Mouse (Mus musculus) MEL (cell line): ENCODE measurements at regions not wholly inside any gene's neighbourhood (a gene's known extent, or its start where the extent isn't known, plus 50 kb on each side); places are given as distances from the start of the nearest gene placed in this dataset.
"Not testable (repeated sequence)": the region's sequence is repeated elsewhere in the genome, so short reads cannot be mapped to it uniquely, and the experiment has no call there.

Experiments
- DNase-seq: peaks from one replicate; pipeline ENCODE4 v3.0.0; 2011; ENCODE audit warnings: low read depth, low spot score
- H3K27ac ChIP-seq: 2 replicates; pipeline ENCODE4 v1.5.1; 2012; ENCODE audit warnings: low read depth, mild to moderate bottlenecking, control low read depth, low read length, moderate library complexity; ENCODE audit not compliant: control insufficient read depth
- H3K27me3 ChIP-seq, 2 experiments: fragments of 150-350 bp in 1 of 2; sonication (generic) in 1 of 2; 2 replicates each; pipeline ENCODE4 v1.6.1; 2012; ENCODE audit warnings: low read length in 2 of 2, mild to moderate bottlenecking in 2 of 2, improper control_type of control experiment in 1 of 2, moderate library complexity in 1 of 2; ENCODE audit not compliant: insufficient read depth in 2 of 2, control insufficient read depth in 1 of 2
- H3K36me3 ChIP-seq, 2 experiments: 2 replicates each; pipeline ENCODE4 v1.6.1; 2012 to 2014; ENCODE audit warnings: low read length in 2 of 2, improper control_type of control experiment in 1 of 2, inconsistent platforms in 1 of 2, mild to moderate bottlenecking in 1 of 2; ENCODE audit not compliant: insufficient read depth in 2 of 2, control insufficient read depth in 1 of 2
- H3K4me1 ChIP-seq, 2 experiments: fragments of 150-350 bp in 1 of 2; sonication (generic) in 1 of 2; 2 replicates each; pipeline ENCODE4 v1.6.1; 2012; ENCODE audit warnings: low read length in 2 of 2, improper control_type of control experiment in 1 of 2, mild to moderate bottlenecking in 1 of 2; ENCODE audit not compliant: insufficient read depth in 2 of 2, control insufficient read depth in 1 of 2
- H3K4me3 ChIP-seq, 2 experiments: fragments of 150-350 bp in 1 of 2; sonication (generic) in 1 of 2; 2 replicates each; pipeline ENCODE4 v1.5.1; 2012; ENCODE audit warnings: low read depth in 2 of 2, low read length in 2 of 2, mild to moderate bottlenecking in 2 of 2, moderate library complexity in 2 of 2, control low read depth in 1 of 2, improper control_type of control experiment in 1 of 2; ENCODE audit not compliant: control insufficient read depth in 1 of 2, insufficient read depth in 1 of 2
- H3K79me2 ChIP-seq: 2 replicates; pipeline ENCODE4 v1.6.1; 2012; ENCODE audit warnings: mild to moderate bottlenecking, low read length, moderate library complexity; ENCODE audit not compliant: control insufficient read depth, poor library complexity, insufficient read depth
- H3K9ac ChIP-seq: 2 replicates; pipeline ENCODE4 v1.6.1; 2012; ENCODE audit warnings: low read depth, mild to moderate bottlenecking, control low read depth, low read length, moderate library complexity; ENCODE audit not compliant: control insufficient read depth, poor library complexity, severe bottlenecking
- H3K9me3 ChIP-seq: fragments of 150-350 bp; sonication (generic); replicated peaks from 2 replicates; pipeline ENCODE4 v1.6.1; 2012; ENCODE audit warnings: mild to moderate bottlenecking, low read length, improper control_type of control experiment, moderate library complexity; ENCODE audit not compliant: insufficient read depth
- BHLHE40 ChIP-seq: IDR thresholded peaks from 2 replicates; pipeline ENCODE4 v1.6.1; 2012; ENCODE audit warnings: low read depth, mild to moderate bottlenecking, inconsistent platforms, low read length, improper control_type of control experiment, borderline replicate concordance
- E2F4 ChIP-seq: IDR thresholded peaks from 2 replicates; pipeline ENCODE4 v1.6.1; 2011; ENCODE audit warnings: low read depth, low read length, improper control_type of control experiment, borderline replicate concordance
- EP300 ChIP-seq, 2 experiments: IDR thresholded peaks; 2 replicates each; pipeline ENCODE4 v1.6.1; 2011; ENCODE audit warnings: improper control_type of control experiment in 2 of 2, low read length in 2 of 2, low read depth in 1 of 2, mild to moderate bottlenecking in 1 of 2
- ETS1 ChIP-seq: IDR thresholded peaks from 2 replicates; pipeline ENCODE4 v1.6.1; 2012; ENCODE audit warnings: low read depth, mild to moderate bottlenecking, inconsistent platforms, low read length, improper control_type of control experiment, moderate library complexity
- GABPA ChIP-seq: IDR thresholded peaks from 2 replicates; pipeline ENCODE4 v1.6.1; 2012; ENCODE audit warnings: low read depth, mild to moderate bottlenecking, inconsistent platforms, low read length, improper control_type of control experiment, moderate library complexity
- GATA1 ChIP-seq: IDR thresholded peaks from 2 replicates; pipeline ENCODE4 v1.6.1; 2011; ENCODE audit warnings: low read depth, low read length, improper control_type of control experiment
- JUND ChIP-seq: IDR thresholded peaks from 2 replicates; pipeline ENCODE4 v1.6.1; 2011; ENCODE audit warnings: low read depth, mild to moderate bottlenecking, improper control_type of control experiment, low read length
- KAT2A ChIP-seq: conservative IDR thresholded peaks from 2 replicates; pipeline ENCODE4 v1.6.1; 2012; ENCODE audit warnings: low read depth, low read length, improper control_type of control experiment, inconsistent platforms
- MAFK ChIP-seq: IDR thresholded peaks from 2 replicates; pipeline ENCODE4 v1.6.1; 2011; ENCODE audit warnings: low read depth, mild to moderate bottlenecking, low read length, improper control_type of control experiment, borderline replicate concordance
- MAX ChIP-seq: IDR thresholded peaks from 2 replicates; pipeline ENCODE4 v1.6.1; 2011; ENCODE audit warnings: low read length, improper control_type of control experiment
- MXI1 ChIP-seq: IDR thresholded peaks from 2 replicates; pipeline ENCODE4 v1.6.1; 2011; ENCODE audit warnings: mild to moderate bottlenecking, low read depth, low read length, improper control_type of control experiment
- MYB ChIP-seq: IDR thresholded peaks from 2 replicates; pipeline ENCODE4 v1.6.1; 2011; ENCODE audit warnings: mild to moderate bottlenecking, low read depth, low read length, improper control_type of control experiment
- MYC ChIP-seq: IDR thresholded peaks from 2 replicates; pipeline ENCODE4 v1.6.1; 2011; ENCODE audit warnings: low read depth, mild to moderate bottlenecking, low read length, improper control_type of control experiment, moderate library complexity
- POLR2A ChIP-seq, 2 experiments: IDR thresholded peaks; 2 replicates each; pipeline ENCODE4 v1.6.1; 2011 to 2012; ENCODE audit warnings: low read length in 2 of 2, mild to moderate bottlenecking in 2 of 2, control low read depth in 1 of 2, improper control_type of control experiment in 1 of 2, low read depth in 1 of 2, moderate library complexity in 1 of 2; ENCODE audit not compliant: control insufficient read depth in 1 of 2, insufficient read depth in 1 of 2, poor library complexity in 1 of 2
- RCOR1 ChIP-seq: IDR thresholded peaks from 2 replicates; pipeline ENCODE4 v1.6.1; 2012; ENCODE audit warnings: low read depth, mild to moderate bottlenecking, inconsistent platforms, low read length, improper control_type of control experiment
- SMC3 ChIP-seq: IDR thresholded peaks from 2 replicates; pipeline ENCODE4 v1.6.1; 2011; ENCODE audit warnings: low read depth, low read length, improper control_type of control experiment
- TAL1 ChIP-seq: IDR thresholded peaks from 2 replicates; pipeline ENCODE4 v1.6.1; 2012; ENCODE audit warnings: mild to moderate bottlenecking, inconsistent platforms, low read length, moderate library complexity, mixed read lengths
- TCF12 ChIP-seq: IDR thresholded peaks from 2 replicates; pipeline ENCODE4 v1.6.1; 2014; ENCODE audit warnings: low read depth, mild to moderate bottlenecking, inconsistent platforms, low read length, improper control_type of control experiment, moderate library complexity
- ZC3H11A ChIP-seq: IDR thresholded peaks from 2 replicates; pipeline ENCODE4 v1.6.1; 2012; ENCODE audit warnings: low read depth, mild to moderate bottlenecking, inconsistent platforms, low read length, improper control_type of control experiment
- ZKSCAN1 ChIP-seq: IDR thresholded peaks from 2 replicates; pipeline ENCODE4 v1.6.1; 2012; ENCODE audit warnings: low read depth, mild to moderate bottlenecking, inconsistent platforms, low read length, improper control_type of control experiment, moderate library complexity
- ZNF384 ChIP-seq: IDR thresholded peaks from 2 replicates; pipeline ENCODE4 v1.6.1; 2012; ENCODE audit warnings: low read depth, mild to moderate bottlenecking, inconsistent platforms, low read length, improper control_type of control experiment

GRCm38 (mm10) chr12:65382118-65382791 lies 156.9 kb downstream of the Wdr20rt start:
- Histone ChIP-seq H3K79me2 (no peaks in the 10 kb centered on the region), H3K27ac (no peak overlapping the region), H3K9me3 (no peaks in the 10 kb centered on the region), H3K4me3 (no peak overlapping the region), H3K9ac (no peak overlapping the region), H3K27me3 (no peaks in the 10 kb centered on the region), H3K36me3 (peaks cover 0 to 19% of the 10 kb centered on the region in 2 experiments; a peak in 2 of 4 replicates), H3K4me1 (peaks cover 12% of the 10 kb centered on the region in 2 experiments)
- TF ChIP-seq SMC3, result no peak
- no peak for TF ChIP-seq ZNF384
- TF ChIP-seq MYB, result no peak
- TF ChIP-seq POLR2A (IDR thresholded peaks at IDR 0.05; ENCODE audit: control insufficient read depth in 1 of 2, insufficient read depth in 1 of 2, low read depth in 1 of 2, low read length in 2 of 2, poor library complexity in 1 of 2), result no peak
- TF ChIP-seq E2F4, result no peak
- no peak for TF ChIP-seq MAX
- no peak for TF ChIP-seq ZC3H11A
- TF ChIP-seq JUND, result no peak
- TF ChIP-seq TAL1, result no peak
- TF ChIP-seq RCOR1, result no peak
- no peak for TF ChIP-seq KAT2A
- no peak for TF ChIP-seq ZKSCAN1
- no peak for TF ChIP-seq MYC
- no peak for TF ChIP-seq MAFK
- TF ChIP-seq EP300 (IDR thresholded peaks at IDR 0.05; ENCODE audit: low read depth in 1 of 2, low read length in 2 of 2), result no peak
- no peak for DNase-seq

GRCm38 (mm10) chr12:65382796-65383195 lies 157.5 kb downstream of the Wdr20rt start:
- peaks cover 0 to 19% of the 10 kb centered on the region in 2 experiments; a peak in 2 of 4 replicates for H3K36me3 ChIP-seq
- H3K9ac ChIP-seq, H3K9me3 ChIP-seq, H3K27ac ChIP-seq, H3K79me2 ChIP-seq, H3K4me3 ChIP-seq, H3K27me3 ChIP-seq, DNase-seq: not testable (repeated sequence)
- peaks cover 13 to 14% of the 10 kb centered on the region in 2 experiments for H3K4me1 ChIP-seq

GRCm38 (mm10) chr12:65386005-65386645 lies 160.8 kb downstream of the Wdr20rt start:
- DNase-seq, result peak; percentile 78
- no peak for TF ChIP-seq GABPA
- no peak for TF ChIP-seq MAFK
- TF ChIP-seq BHLHE40, result no peak
- peak; percentile 72 for TF ChIP-seq RCOR1
- peak; percentile 81 to 88 for TF ChIP-seq EP300 (IDR thresholded peaks at IDR 0.05; ENCODE audit: low read depth in 1 of 2, low read length in 2 of 2)
- TF ChIP-seq TCF12, result peak; percentile 86
- peak; percentile 37; the same call in 1 of the 2 replicates for TF ChIP-seq MXI1
- TF ChIP-seq ETS1, result peak; percentile 70
- peak; percentile 47; the same call in 1 of the 2 replicates for TF ChIP-seq MYC
- TF ChIP-seq GATA1, result peak; percentile 76
- peak; percentile 85 for TF ChIP-seq TAL1
- TF ChIP-seq, all 39 proteins: peak for 8
- no peaks in the 10 kb centered on the region for H3K27me3 ChIP-seq
- peaks cover 0 to 9% of the 10 kb centered on the region in 2 experiments; a peak in 2 of 4 replicates for H3K36me3 ChIP-seq
- H3K27ac ChIP-seq, result peak overlapping the region; percentile 85
- H3K4me1 ChIP-seq, result peaks cover 7 to 11% of the 10 kb centered on the region in 2 experiments
- H3K4me3 ChIP-seq, result no peak overlapping the region
- H3K79me2 ChIP-seq, result no peaks in the 10 kb centered on the region
- no peak overlapping the region; the same call in 1 of the 2 replicates for H3K9ac ChIP-seq
- H3K9me3 ChIP-seq, result no peaks in the 10 kb centered on the region
